Mouse (Mus musculus): ENCODE data around the gene Mucl3.

- no peak for TF ChIP-seq CTCF (IDR thresholded peaks at IDR 0.05; ENCODE audit: extremely low read depth, insufficient read length, insufficient replicate concordance, low read depth, low read length)
- no peak for TF ChIP-seq POLR2A (IDR thresholded peaks at IDR 0.05; ENCODE audit: low read depth, low read length)
Observed at GRCm38 (mm10) chr17:35591731-35592130, 51.8 kb downstream of the Mucl3 start.

All from small intestine, adult 2 months (tissue).